Comparison of ENCODE assay signal across 22 mouse cellular contexts in the genomic region with DNA sequence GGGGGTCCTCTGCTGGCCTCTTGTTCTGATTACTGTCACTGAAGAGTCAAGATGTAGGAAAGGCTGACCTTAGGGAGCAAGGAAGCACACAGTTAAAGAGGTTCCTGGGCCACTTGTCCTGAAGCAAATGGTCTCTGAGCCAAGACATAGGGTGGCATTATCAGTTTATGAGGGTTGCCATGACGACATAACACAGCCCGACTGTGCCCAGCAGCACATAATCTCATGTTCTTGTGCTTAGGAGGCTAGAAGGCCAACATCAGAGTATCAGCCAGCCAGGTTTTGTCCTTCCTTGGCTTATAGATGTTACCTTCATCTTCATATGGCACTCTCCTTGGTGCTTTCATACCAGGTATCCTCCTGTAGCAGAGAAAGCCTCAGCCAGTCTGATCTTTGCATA. TPM values are rescaled to one million over a fixed set of nuclear protein-coding genes. Genes with fewer than 3 reads are reported as not detected.
A peak's percentile ranks its signal among the peaks of the same experiment; 100 is the strongest.
DNase-seq lines count a peak whose midpoint lies in the region; ATAC-seq and TF ChIP-seq lines count a peak whose summit lies in the region.
"Had no signal": no experiment of that assay in that cellular context is flagged by ENCODE, and none has a peak within 500 bp of the region (broad histone marks: within the 10 kb centered on the region; RNA-seq: fewer than 3 reads in every experiment).

No protein-coding gene starts in this region.

- H3K27ac ChIP-seq in lung, embryonic 14.5 days (ENCODE audit: low read depth), result no peak overlapping the region
- no peak overlapping the region for H3K27ac ChIP-seq in kidney, adult 2 months (ENCODE audit: insufficient read depth, low read depth, low read length)
- H3K27ac ChIP-seq: gastrocnemius, adult 2 months; hindbrain, embryonic 10.5 days; limb, embryonic 13.5 days; liver, embryonic 12.5 days; neural tube, embryonic 12.5 days had no signal

- DNase-seq in embryo, embryonic 10.5 days (ENCODE audit: low spot score), result peak; percentile 22
- no peak for DNase-seq in embryo, embryonic 10 days (ENCODE audit: low spot score)
- DNase-seq in lung, embryonic 14.5 days, result peak; percentile 7
- DNase-seq in lung, adult 2 months, result no peak
- peak; percentile 44 for DNase-seq in brain, embryonic 14.5 days (ENCODE audit: low read depth)
- peak; percentile 38 for DNase-seq in naive thymus-derived CD4-positive, alpha-beta T cell, adult 2 months (ENCODE audit: low read depth)
- no peak for DNase-seq in kidney, adult 2 months
- no peak for DNase-seq in heart, postnatal 25 days (ENCODE audit: low spot score)
- DNase-seq: adrenal gland, postnatal 14 days; cerebellum, adult 9-10 months; gastrocnemius, adult 2 months; kidney, postnatal 25 days; layer of hippocampus, postnatal 36 days; lung, adult 18-20 months; right cerebral cortex, postnatal 14 days; spleen, adult 18-20 months had no signal

- 49% methylated on average over 2 of the region's 2 CpGs for WGBS in lung, embryonic 14.5 days
- 27% methylated on average over 2 of the region's 2 CpGs for WGBS in lung, adult 2 months
- WGBS in kidney, adult 2 months, result 63% methylated on average over 2 of the region's 2 CpGs

- TF ChIP-seq POLR2A in lung, adult 2 months (IDR thresholded peaks at IDR 0.05; ENCODE audit: borderline replicate concordance, extremely low read depth, low read depth, low read length), result no peak
- TF ChIP-seq POLR2A in brain, embryonic 14.5 days (IDR thresholded peaks at IDR 0.05; ENCODE audit: borderline replicate concordance, extremely low read depth, insufficient read depth, insufficient read length, poor library complexity, severe bottlenecking), result no peak
- no peak for TF ChIP-seq POLR2A in kidney, adult 2 months (IDR thresholded peaks at IDR 0.05; ENCODE audit: low read depth, low read length)

- no peak overlapping the region for H3K4me2 ChIP-seq in lung, embryonic 14.5 days
- H3K4me2 ChIP-seq: limb, embryonic 13.5 days; liver, embryonic 12.5 days; neural tube, embryonic 12.5 days had no signal

- H3K27me3 ChIP-seq in lung, embryonic 14.5 days (ENCODE audit: insufficient read depth, low read length), result no peaks in the 10 kb centered on the region
- no peaks in the 10 kb centered on the region for H3K27me3 ChIP-seq in kidney, adult 2 months (replicated peaks; ENCODE audit: control insufficient read depth, insufficient read depth, low read length)
- H3K27me3 ChIP-seq: CH12.LX; limb, embryonic 13.5 days; liver, embryonic 12.5 days; neural tube, embryonic 12.5 days had no signal

- H3K4me3 ChIP-seq in lung, embryonic 14.5 days (ENCODE audit: low read depth, low read length), result no peak overlapping the region
- H3K4me3 ChIP-seq in lung, adult 2 months (replicated peaks; ENCODE audit: extremely low read depth, low read depth, low read length), result no peak overlapping the region
- no peak overlapping the region for H3K4me3 ChIP-seq in kidney, adult 2 months (ENCODE audit: insufficient read depth, low read depth, low read length)
- H3K4me3 ChIP-seq: gastrocnemius, adult 2 months; hindbrain, embryonic 10.5 days; limb, embryonic 13.5 days; liver, embryonic 12.5 days; neural tube, embryonic 12.5 days had no signal

- H3K4me1 ChIP-seq in lung, embryonic 14.5 days (ENCODE audit: insufficient read depth), result no peaks in the 10 kb centered on the region
- H3K4me1 ChIP-seq in lung, adult 2 months (ENCODE audit: control insufficient read depth, insufficient read depth, low read length), result no peaks in the 10 kb centered on the region
- H3K4me1 ChIP-seq in kidney, adult 2 months (ENCODE audit: control insufficient read depth, insufficient read depth, low read length), result no peaks in the 10 kb centered on the region
- H3K4me1 ChIP-seq: liver, embryonic 12.5 days; neural tube, embryonic 12.5 days had no signal

- H3K36me3 ChIP-seq in lung, embryonic 14.5 days (ENCODE audit: insufficient read depth), result no peaks in the 10 kb centered on the region
- no peaks in the 10 kb centered on the region for H3K36me3 ChIP-seq in kidney, adult 2 months (ENCODE audit: control insufficient read depth, insufficient read depth, low read length)
- H3K36me3 ChIP-seq: G1E; hindbrain, embryonic 10.5 days; limb, embryonic 13.5 days; liver, embryonic 12.5 days; neural tube, embryonic 12.5 days had no signal

- H3K9me3 ChIP-seq in lung, embryonic 14.5 days (ENCODE audit: low read depth, low read length), result no peaks in the 10 kb centered on the region
- H3K9me3 ChIP-seq: G1E; hindbrain, embryonic 10.5 days; limb, embryonic 13.5 days; liver, embryonic 12.5 days; neural tube, embryonic 12.5 days had no signal

- ATAC-seq in lung, embryonic 14.5 days (ENCODE audit: insufficient read depth), result no peak
- ATAC-seq: liver, embryonic 12.5 days had no signal

- TF ChIP-seq CTCF in lung, embryonic 14.5 days (IDR thresholded peaks at IDR 0.05; ENCODE audit: low read depth), result no peak
- TF ChIP-seq CTCF in lung, adult 2 months (IDR thresholded peaks at IDR 0.05; ENCODE audit: insufficient read depth, low read length), result no peak
- no peak for TF ChIP-seq CTCF in brain, embryonic 14.5 days (IDR thresholded peaks at IDR 0.05; ENCODE audit: borderline replicate concordance, extremely low read depth, insufficient read depth, insufficient read length)
- no peak for TF ChIP-seq CTCF in kidney, adult 2 months (conservative IDR thresholded peaks at IDR 0.05; ENCODE audit: insufficient read depth, insufficient read length, low read depth, low read length)

- intact Hi-C loops in heart, postnatal 25 days (cut with DNase I), result no loop called here

- H3K9ac ChIP-seq in lung, embryonic 14.5 days, result no peak overlapping the region
- H3K9ac ChIP-seq: limb, embryonic 13.5 days; liver, embryonic 12.5 days; neural tube, embryonic 12.5 days had no signal

RNA-seq across cellular contexts. Expression of a gene that starts 56.8 kb away (rescaled TPM):
- polyA plus RNA-seq in lung, embryonic 14.5 days (2014; fragmentation: Nextera tagmentation; extraction: Ambion mirVana), result 148 and 161 TPM in 2 replicates
- polyA plus RNA-seq in lung, adult 2 months (2012; rRNA removed), result 25.7 and 44.5 TPM in 2 replicates
- polyA plus RNA-seq in brain, embryonic 14.5 days (2012; rRNA removed), result 68.0 and 71.8 TPM in 2 replicates
- polyA plus RNA-seq in kidney, adult 2 months (2012; rRNA removed), result 32.5 and 39.8 TPM in 2 replicates
- total RNA-seq in heart, postnatal 25 days (2021), result 10 to 100 TPM; 68.6 to 72.8 TPM

Comparison
In these comparisons a context has a peak if more than half of its experiments do, and no peak if none do; other contexts are left out.
1. DNase-seq: peak in embryo, embryonic 10.5 days (single experiment), lung, embryonic 14.5 days (single experiment), brain, embryonic 14.5 days (single experiment) and naive thymus-derived CD4-positive, alpha-beta T cell, adult 2 months (single experiment); none in embryo, embryonic 10 days (single experiment), lung, adult 2 months (single experiment), kidney, adult 2 months (single experiment) and heart, postnatal 25 days (single experiment).